ENCODE assay signal across 7 mouse cellular contexts in the genomic region with DNA sequence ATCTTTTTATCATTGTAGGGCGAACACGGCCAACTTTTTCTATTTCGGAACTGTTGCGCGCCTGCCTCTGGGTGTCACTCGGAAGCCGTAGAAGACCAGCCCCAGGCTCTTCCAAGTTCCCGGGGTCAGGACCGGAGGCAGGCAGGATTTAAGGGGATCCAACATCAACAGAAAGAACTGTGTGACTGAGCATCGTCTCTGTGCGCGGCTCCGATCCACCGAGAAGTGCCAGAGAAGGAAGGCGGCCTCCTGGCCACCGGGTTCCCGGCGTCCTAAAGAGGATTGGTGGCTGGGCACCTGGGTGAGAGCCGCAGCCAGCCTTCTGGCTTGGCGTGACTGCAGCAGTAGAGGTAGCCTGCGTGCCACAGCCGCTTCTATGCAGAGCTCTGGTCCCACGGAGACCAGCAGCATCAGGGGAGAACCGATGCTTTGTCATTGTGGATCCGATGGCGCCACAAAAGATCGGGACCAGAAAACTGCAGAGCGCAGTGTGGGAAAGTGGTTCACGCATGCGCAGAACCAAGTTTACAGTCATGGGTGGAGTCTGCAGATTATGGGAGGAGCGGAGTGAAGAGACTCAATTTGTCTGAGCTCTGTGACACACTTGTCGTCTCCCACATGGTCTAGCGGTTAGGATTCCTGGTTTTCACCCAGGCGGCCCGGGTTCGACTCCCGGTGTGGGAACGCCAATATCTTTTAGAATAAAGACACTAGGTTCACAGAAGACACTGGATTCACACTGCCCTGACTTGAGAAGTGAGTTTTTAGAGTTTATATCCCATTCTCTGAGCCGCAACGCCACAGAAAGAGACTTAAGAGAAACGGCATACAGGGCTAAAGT. TPM values are rescaled to one million over a fixed set of nuclear protein-coding genes. Genes with fewer than 3 reads are reported as not detected.
DNase-seq lines count a peak whose midpoint lies in the region; ATAC-seq lines count a peak whose summit lies in the region.

No protein-coding gene starts in this region.

- intact Hi-C loops in left cerebral cortex, postnatal 36 days (cut with DNase I) = loop anchor here (1.0 to 10.0 kb wide), 3 partner anchors 262 to 862 kb away; partner anchors contain the start of gene Tsc22d1

- H3K4me1 ChIP-seq in intestine, embryonic 16.5 days (ENCODE audit: control insufficient read depth, insufficient read depth, low read length) = peaks cover 8% of the 10 kb centered on the region; the same call in 1 of the 2 replicates
- peaks cover 4% of the 10 kb centered on the region; the same call in 1 of the 2 replicates for H3K4me1 ChIP-seq in midbrain, embryonic 11.5 days (ENCODE audit: control insufficient read depth, insufficient read depth, low read length)

- no peaks in the 10 kb centered on the region for H3K36me3 ChIP-seq in intestine, embryonic 16.5 days (ENCODE audit: control insufficient read depth, insufficient read depth, low read length)
- H3K36me3 ChIP-seq in midbrain, embryonic 11.5 days (ENCODE audit: control insufficient read depth, insufficient read depth, low read length) = no peaks in the 10 kb centered on the region

- H3K9me3 ChIP-seq in intestine, embryonic 16.5 days (ENCODE audit: control insufficient read depth, low read length) = no peaks in the 10 kb centered on the region
- no peaks in the 10 kb centered on the region for H3K9me3 ChIP-seq in midbrain, embryonic 11.5 days (ENCODE audit: control insufficient read depth, low read length)

- H3K4me2 ChIP-seq in intestine, embryonic 16.5 days (ENCODE audit: low read depth, low read length) = peak overlapping the region; percentile 65
- peak overlapping the region; percentile 67 for H3K4me2 ChIP-seq in midbrain, embryonic 11.5 days

- peak overlapping the region; percentile 89 for H3K9ac ChIP-seq in intestine, embryonic 16.5 days (ENCODE audit: low read depth, low read length)
- peak overlapping the region; percentile 93 for H3K9ac ChIP-seq in midbrain, embryonic 11.5 days (ENCODE audit: low read length)

- H3K4me3 ChIP-seq in intestine, embryonic 16.5 days (ENCODE audit: low read length) = peak overlapping the region; percentile 77
- peak overlapping the region; percentile 67 for H3K4me3 ChIP-seq in midbrain, embryonic 11.5 days (ENCODE audit: low read depth, low read length)

- WGBS in intestine, embryonic 16.5 days = under 1% methylated on average over 41 of the region's 41 CpGs
- under 1% methylated on average over 41 of the region's 41 CpGs for WGBS in midbrain, embryonic 11.5 days

- DNase-seq in adrenal gland, adult 8-10 months = peak; percentile 94
- DNase-seq in embryo, embryonic 9.5 days (ENCODE audit: extremely low spot score) = peak; percentile 98
- DNase-seq in gastrocnemius, postnatal 4 days (ENCODE audit: low spot score in 2 of 2) = peak; percentile 85 to 93
- peak; percentile 96 to 98 for DNase-seq in left cerebral cortex, postnatal 36 days (ENCODE audit: low spot score in 2 of 2)
- DNase-seq in midbrain, embryonic 11.5 days (ENCODE audit: low spot score, missing footprints) = peak; percentile 100
- DNase-seq in skeletal muscle tissue, adult 2 months (ENCODE audit: low read depth, low spot score) = peak; percentile 98

- no peaks in the 10 kb centered on the region for H3K27me3 ChIP-seq in intestine, embryonic 16.5 days (replicated peaks; ENCODE audit: control insufficient read depth, insufficient read depth, low read length)
- H3K27me3 ChIP-seq in midbrain, embryonic 11.5 days (ENCODE audit: control insufficient read depth, insufficient read depth, low read length) = no peaks in the 10 kb centered on the region

- peak overlapping the region; percentile 99 for H3K27ac ChIP-seq in intestine, embryonic 16.5 days (ENCODE audit: low read length)
- peak overlapping the region; percentile 100 for H3K27ac ChIP-seq in midbrain, embryonic 11.5 days (ENCODE audit: low read depth, low read length)

- ATAC-seq in intestine, embryonic 16.5 days = peak; percentile 94
- peak; percentile 94 for ATAC-seq in midbrain, embryonic 11.5 days (ENCODE audit: low FRiP score)

RNA-seq across cellular contexts. Expression of gene Nufip1, which starts 41.7 kb away (rescaled TPM):
- total RNA-seq in adrenal gland, adult 8-10 months (2022) = 1 to 10 TPM; 7.5 to 8.4 (median 8.0) TPM
- 1 to 10 TPM; 6.3 TPM for total RNA-seq in gastrocnemius, postnatal 4 days (2021)
- 13.6 and 15.0 TPM in 2 replicates for polyA plus RNA-seq in intestine, embryonic 16.5 days (2015; fragmentation: Nextera tagmentation; extraction: Ambion mirVana)
- total RNA-seq in left cerebral cortex, postnatal 36 days (2021) = 1 to 10 TPM; 6.7 to 8.6 TPM
- polyA plus RNA-seq in midbrain, embryonic 11.5 days (2014; fragmentation: Nextera tagmentation; extraction: Ambion mirVana) = 19.2 and 19.3 TPM in 2 replicates

RNA-seq across cellular contexts. Expression of gene Gpalpp1, which starts 41.8 kb away (rescaled TPM):
- total RNA-seq in adrenal gland, adult 8-10 months (2022) = 10 to 100 TPM; 19.0 to 25.2 (median 22.3) TPM
- 10 to 100 TPM in 1 of 2 experiments, 1 to 10 TPM in 1; 9.0 to 10.4 TPM for total RNA-seq in gastrocnemius, postnatal 4 days (2021)
- 9.0 and 9.8 TPM in 2 replicates for polyA plus RNA-seq in intestine, embryonic 16.5 days (2015; fragmentation: Nextera tagmentation; extraction: Ambion mirVana)
- total RNA-seq in left cerebral cortex, postnatal 36 days (2021) = 10 to 100 TPM; 22.2 to 22.8 TPM
- polyA plus RNA-seq in midbrain, embryonic 11.5 days (2014; fragmentation: Nextera tagmentation; extraction: Ambion mirVana) = 19.9 and 21.2 TPM in 2 replicates

Comparison
In these comparisons a context has a peak if more than half of its experiments do, and no peak if none do; other contexts are left out.
1. Peak in every context shown above with its lines: DNase-seq, ATAC-seq, H3K4me3 ChIP-seq and H3K27ac ChIP-seq.